Mouse (Mus musculus): ENCODE results near the gene Btf3. TPM values are rescaled to one million over a fixed set of nuclear protein-coding genes. Genes with fewer than 3 reads are reported as not detected.

The Btf3 gene
- total RNA-seq (2021): 100 to 1,000 TPM; 307 to 340 TPM

- DNase-seq: peak; percentile 95
- intact Hi-C loops (cut with DNase I): no loop called here
Measured at GRCm38 (mm10) chr13:98316480-98317245, at the start of gene Btf3. Gene Btf3 (minus strand): TSS chr13:98317006.

- intact Hi-C loops (cut with DNase I): loop anchor here (5.0 kb wide), 1 partner anchor 136 kb away; no protein-coding TSS in a partner anchor
- DNase-seq: peak; percentile 14
Measured at GRCm38 (mm10) chr13:98365766-98366421, 49.1 kb upstream of the Btf3 start.

GRCm38 (mm10) chr13:98365081-98365480 is 48.3 kb upstream of the Btf3 start:
- DNase-seq: no peak
- intact Hi-C loops (cut with DNase I): loop anchor here (5.0 kb wide), 1 partner anchor 137 kb away; no protein-coding TSS in a partner anchor

- intact Hi-C loops (cut with DNase I): no loop called here
- no peak for DNase-seq
Measured at GRCm38 (mm10) chr13:98363046-98363445, 46.2 kb upstream of the Btf3 start.

- DNase-seq: no peak
- intact Hi-C loops (cut with DNase I): no loop called here
Measured at GRCm38 (mm10) chr13:98361161-98361560, 44.4 kb upstream of the Btf3 start.

GRCm38 (mm10) chr13:98360391-98360790 is 43.6 kb upstream of the Btf3 start:
- intact Hi-C loops (cut with DNase I): no loop called here
- no peak for DNase-seq

GRCm38 (mm10) chr13:98359337-98359736 is 42.5 kb upstream of the Btf3 start:
- no peak for DNase-seq
- intact Hi-C loops (cut with DNase I): no loop called here

GRCm38 (mm10) chr13:98358424-98359181 is 41.8 kb upstream of the Btf3 start:
- DNase-seq: no peak
- intact Hi-C loops (cut with DNase I): no loop called here

GRCm38 (mm10) chr13:98357433-98358423 is 40.9 kb upstream of the Btf3 start:
- intact Hi-C loops (cut with DNase I): no loop called here

GRCm38 (mm10) chr13:98356973-98357425 is 40.2 kb upstream of the Btf3 start:
- intact Hi-C loops (cut with DNase I): no loop called here
- no peak for DNase-seq

More at GRCm38 (mm10) chr13:98357433-98358423, 40.9 kb upstream of the Btf3 start:
- DNase-seq: no peak

- no peak for DNase-seq
- intact Hi-C loops (cut with DNase I): no loop called here
Measured at GRCm38 (mm10) chr13:98356176-98356972, 39.6 kb upstream of the Btf3 start.

- intact Hi-C loops (cut with DNase I): no loop called here
Measured at GRCm38 (mm10) chr13:98355559-98356111, 38.8 kb upstream of the Btf3 start.

GRCm38 (mm10) chr13:98354871-98355558 is 38.2 kb upstream of the Btf3 start:
- DNase-seq: no peak
- intact Hi-C loops (cut with DNase I): loop anchor here (5.0 kb wide), 1 partner anchor 232 kb away; no protein-coding TSS in a partner anchor

More at GRCm38 (mm10) chr13:98355559-98356111, 38.8 kb upstream of the Btf3 start:
- no peak for DNase-seq

GRCm38 (mm10) chr13:98354090-98354801 is 37.4 kb upstream of the Btf3 start, which contains the start of gene Foxd1:
Gene Foxd1 (plus strand): TSS chr13:98354242.
- DNase-seq: peak; percentile 42
- intact Hi-C loops (cut with DNase I): loop anchor here (5.0 kb wide), 1 partner anchor 233 kb away; no protein-coding TSS in a partner anchor

- intact Hi-C loops (cut with DNase I): loop anchor here (5.0 kb wide), 1 partner anchor 234 kb away; no protein-coding TSS in a partner anchor
- no peak for DNase-seq
Measured at GRCm38 (mm10) chr13:98353709-98354089, 36.9 kb upstream of the Btf3 start.

- intact Hi-C loops (cut with DNase I): loop anchor here (5.0 kb wide), 1 partner anchor 235 kb away; no protein-coding TSS in a partner anchor
- DNase-seq: no peak
Measured at GRCm38 (mm10) chr13:98352381-98352975, 35.7 kb upstream of the Btf3 start.

GRCm38 (mm10) chr13:98351527-98351926 is 34.7 kb upstream of the Btf3 start:
- DNase-seq: peak; percentile 61
- intact Hi-C loops (cut with DNase I): loop anchor here (5.0 kb wide), 1 partner anchor 236 kb away; no protein-coding TSS in a partner anchor

All from left cerebral cortex, postnatal 4 days (tissue).